ENCODE assay signal across 15 mouse cellular contexts in the genomic region with DNA sequence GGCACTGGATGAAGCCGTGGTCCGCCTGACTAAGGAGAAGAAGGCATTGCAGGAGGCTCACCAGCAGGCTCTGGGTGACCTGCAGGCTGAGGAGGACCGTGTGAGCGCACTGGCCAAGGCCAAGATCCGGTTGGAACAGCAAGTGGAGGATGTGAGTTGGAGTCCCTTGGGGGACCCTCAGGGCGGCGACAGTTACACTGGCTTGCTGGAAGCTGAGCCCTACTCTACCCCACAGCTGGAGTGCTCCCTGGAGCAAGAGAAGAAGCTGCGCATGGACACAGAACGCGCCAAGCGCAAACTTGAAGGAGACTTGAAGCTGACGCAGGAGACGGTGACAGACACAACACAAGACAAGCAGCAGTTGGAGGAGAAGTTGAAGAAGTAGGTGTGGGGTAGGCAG. TPM values are rescaled to one million over a fixed set of nuclear protein-coding genes. Genes with fewer than 3 reads are reported as not detected.
DNase-seq lines count a peak whose midpoint lies in the region; ATAC-seq and TF ChIP-seq lines count a peak whose summit lies in the region.
"Had no signal": no experiment of that assay in that cellular context is flagged by ENCODE, and none has a peak within 500 bp of the region (broad histone marks: within the 10 kb centered on the region; RNA-seq: fewer than 3 reads in every experiment).

No protein-coding gene starts in this region.

- no peak for ATAC-seq in forebrain, postnatal 0 days
- no peak for ATAC-seq in forebrain, embryonic 14.5 days
- ATAC-seq in liver, embryonic 12.5 days: no peak
- ATAC-seq in midbrain, embryonic 15.5 days (replicated peaks): no peak
- ATAC-seq: CD4-positive, CD25-positive, alpha-beta regulatory T cell, adult 4 months; intestine, postnatal 0 days; Patski had no signal

- H3K9ac ChIP-seq in forebrain, postnatal 0 days: peak overlapping the region; percentile 61; the same call in 1 of the 2 replicates
- H3K9ac ChIP-seq in forebrain, embryonic 14.5 days (ENCODE audit: low read length): no peak overlapping the region
- H3K9ac ChIP-seq in liver, embryonic 12.5 days: no peak overlapping the region
- no peak overlapping the region for H3K9ac ChIP-seq in midbrain, embryonic 15.5 days
- H3K9ac ChIP-seq: lung, embryonic 14.5 days; stomach, embryonic 15.5 days had no signal

- 0 out of 2 replicates have a peak, but pooled peaks cover 3% of the 10 kb centered on the region for H3K4me1 ChIP-seq in forebrain, postnatal 0 days (ENCODE audit: insufficient read depth)
- H3K4me1 ChIP-seq in forebrain, embryonic 14.5 days (ENCODE audit: control insufficient read depth, insufficient read depth, low read length): peaks cover 4% of the 10 kb centered on the region; the same call in 1 of the 2 replicates
- peaks cover 36% of the 10 kb centered on the region for H3K4me1 ChIP-seq in liver, embryonic 12.5 days
- peaks cover 17% of the 10 kb centered on the region for H3K4me1 ChIP-seq in midbrain, embryonic 15.5 days

- H3K36me3 ChIP-seq in forebrain, postnatal 0 days (ENCODE audit: insufficient read depth): peaks cover 24% of the 10 kb centered on the region
- H3K36me3 ChIP-seq in forebrain, embryonic 14.5 days (ENCODE audit: control insufficient read depth, insufficient read depth, low read length): peaks cover 26% of the 10 kb centered on the region
- H3K36me3 ChIP-seq in liver, embryonic 12.5 days: peaks cover 27% of the 10 kb centered on the region
- H3K36me3 ChIP-seq in midbrain, embryonic 15.5 days (replicated peaks): peaks cover 5% of the 10 kb centered on the region; the same call in 1 of the 2 replicates

- peak overlapping the region; percentile 90; the same call in 1 of the 2 replicates for H3K4me2 ChIP-seq in forebrain, postnatal 0 days (ENCODE audit: low read depth)
- no peak overlapping the region for H3K4me2 ChIP-seq in forebrain, embryonic 14.5 days (ENCODE audit: low read length)
- H3K4me2 ChIP-seq in liver, embryonic 12.5 days: peak overlapping the region; percentile 65; the same call in 1 of the 2 replicates
- peak overlapping the region; percentile 69; the same call in 1 of the 2 replicates for H3K4me2 ChIP-seq in midbrain, embryonic 15.5 days

- H3K27me3 ChIP-seq in forebrain, postnatal 0 days (ENCODE audit: insufficient read depth, low read length): no peaks in the 10 kb centered on the region; the same call in none of the 2 replicates
- peaks cover 52% of the 10 kb centered on the region for H3K27me3 ChIP-seq in forebrain, embryonic 14.5 days (replicated peaks; ENCODE audit: control insufficient read depth, insufficient read depth, low read length)
- H3K27me3 ChIP-seq in liver, embryonic 12.5 days (replicated peaks): peaks cover 80% of the 10 kb centered on the region
- peaks cover 57% of the 10 kb centered on the region for H3K27me3 ChIP-seq in midbrain, embryonic 15.5 days (replicated peaks)
- H3K27me3 ChIP-seq: Patski had no signal

- 82% methylated on average over 13 of the region's 13 CpGs for WGBS in forebrain, postnatal 0 days
- WGBS in forebrain, embryonic 14.5 days: 86% methylated on average over 13 of the region's 13 CpGs
- 79% methylated on average over 13 of the region's 13 CpGs for WGBS in liver, embryonic 12.5 days (ENCODE audit: insufficient replicate concordance)
- 79% methylated on average over 13 of the region's 13 CpGs for WGBS in midbrain, embryonic 15.5 days

- DNase-seq in forebrain, postnatal 0 days: no peak
- no peak for DNase-seq in forebrain, embryonic 14.5 days (ENCODE audit: low spot score)
- DNase-seq in liver (no peak), ZHBTc4 (ENCODE audit: low read depth, low spot score) (peak; percentile 58)
- no peak for DNase-seq in right cerebral cortex, adult 2 months (ENCODE audit: low spot score in 2 of 2)
- DNase-seq: heart, postnatal 14 days; thymus, postnatal 25 days had no signal

- TF ChIP-seq CTCF in forebrain, postnatal 0 days (IDR thresholded peaks at IDR 0.05; ENCODE audit: low read depth): no peak

- H3K9me3 ChIP-seq in forebrain, postnatal 0 days (ENCODE audit: low read length): no peaks in the 10 kb centered on the region
- no peaks in the 10 kb centered on the region for H3K9me3 ChIP-seq in forebrain, embryonic 14.5 days (replicated peaks; ENCODE audit: control insufficient read depth, low read length)
- no peaks in the 10 kb centered on the region for H3K9me3 ChIP-seq in liver, embryonic 12.5 days (replicated peaks)
- no peaks in the 10 kb centered on the region for H3K9me3 ChIP-seq in midbrain, embryonic 15.5 days
- H3K9me3 ChIP-seq: stomach, embryonic 15.5 days had no signal

- H3K27ac ChIP-seq in forebrain, postnatal 0 days (ENCODE audit: low read depth, low read length): no peak overlapping the region
- H3K27ac ChIP-seq in forebrain, embryonic 14.5 days (ENCODE audit: low read depth, low read length): no peak overlapping the region
- H3K27ac ChIP-seq in liver, embryonic 12.5 days: no peak overlapping the region
- H3K27ac ChIP-seq in midbrain, embryonic 15.5 days: no peak overlapping the region
- H3K27ac ChIP-seq: limb, embryonic 13.5 days; stomach, embryonic 15.5 days had no signal

- no peak overlapping the region for H3K4me3 ChIP-seq in forebrain, postnatal 0 days (ENCODE audit: low read depth, low read length)
- no peak overlapping the region for H3K4me3 ChIP-seq in forebrain, embryonic 14.5 days (ENCODE audit: low read depth, low read length)
- H3K4me3 ChIP-seq in liver, embryonic 12.5 days: no peak overlapping the region
- no peak overlapping the region for H3K4me3 ChIP-seq in midbrain, embryonic 15.5 days

RNA-seq across cellular contexts. Expression of a gene that starts 17.5 kb away (rescaled TPM):
- total RNA-seq in forebrain, postnatal 0 days (2014; rRNA removed): 0.29 and 1.0 TPM in 2 replicates
- polyA plus RNA-seq in forebrain, postnatal 0 days (2015; fragmentation: Nextera tagmentation; extraction: Ambion mirVana): 1.3 and 2.0 TPM in 2 replicates
- polyA plus RNA-seq in forebrain, embryonic 14.5 days (2014; fragmentation: Nextera tagmentation; extraction: Ambion mirVana): 0.08 and 0.35 TPM in 2 replicates
- 6.0 TPM in 2 replicates for polyA plus RNA-seq in liver, embryonic 12.5 days (2016; fragmentation: Nextera tagmentation; extraction: Ambion mirVana)
- polyA plus RNA-seq in midbrain, embryonic 15.5 days (2015; fragmentation: Nextera tagmentation; extraction: Ambion mirVana): 0.64 and 1.2 TPM in 2 replicates
- polyA plus RNA-seq: CD4-positive, CD25-positive, alpha-beta regulatory T cell, adult 4 months had no signal

RNA-seq across cellular contexts. Expression of a gene that starts 35.9 kb away (rescaled TPM):
- total RNA-seq in forebrain, postnatal 0 days (2014; rRNA removed): 10.0 and 11.9 TPM in 2 replicates
- polyA plus RNA-seq in forebrain, postnatal 0 days (2015; fragmentation: Nextera tagmentation; extraction: Ambion mirVana): 10.1 and 11.9 TPM in 2 replicates
- 14.6 and 17.0 TPM in 2 replicates for polyA plus RNA-seq in forebrain, embryonic 14.5 days (2014; fragmentation: Nextera tagmentation; extraction: Ambion mirVana)
- 64.0 and 64.1 TPM in 2 replicates for polyA plus RNA-seq in liver, embryonic 12.5 days (2016; fragmentation: Nextera tagmentation; extraction: Ambion mirVana)
- 15.3 and 16.3 TPM in 2 replicates for polyA plus RNA-seq in midbrain, embryonic 15.5 days (2015; fragmentation: Nextera tagmentation; extraction: Ambion mirVana)
